Mouse (Mus musculus) gastrocnemius, adult 8-10 months (tissue): ENCODE measurements around the gene Gpc6. TPM values are rescaled to one million over a fixed set of nuclear protein-coding genes. Genes with fewer than 3 reads are reported as not detected.

ENCODE experiments used
- DNase-seq, 2 experiments: peaks; one replicate each; pipeline ENCODE4 v3.0.0; 2022; ENCODE audit warnings: low spot score in 2 of 2
- total RNA-seq, 4 experiments: library from RNA; stranded (reverse); gene quantifications; 2 replicates each; pipeline ENCODE4 v1.2.4; 2022

Gene Gpc6
- total RNA-seq, 4 experiments from 2014 or later, result 1.1 to 3.0 (median 1.2) TPM

DNA sequence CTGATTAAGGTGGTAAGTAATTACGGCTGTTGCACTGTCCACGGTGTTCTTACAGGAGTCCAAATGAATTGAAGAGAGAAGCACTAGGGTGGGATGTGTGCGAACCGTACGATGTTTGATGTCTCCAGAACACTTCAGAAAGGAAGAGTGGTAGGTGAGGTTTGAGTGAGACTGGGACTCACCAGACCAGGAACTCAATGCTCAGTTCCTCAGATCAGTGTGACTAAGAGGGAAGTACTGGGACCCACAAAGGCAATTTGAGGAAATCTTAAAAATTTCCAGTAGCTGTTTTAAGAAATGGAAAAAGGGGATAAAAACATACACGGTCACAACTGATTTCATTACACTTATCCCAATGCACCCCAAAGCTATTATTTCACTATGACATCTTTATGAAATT lies 764.7 kb downstream of the Gpc6 start:
- no peak for DNase-seq

DNA sequence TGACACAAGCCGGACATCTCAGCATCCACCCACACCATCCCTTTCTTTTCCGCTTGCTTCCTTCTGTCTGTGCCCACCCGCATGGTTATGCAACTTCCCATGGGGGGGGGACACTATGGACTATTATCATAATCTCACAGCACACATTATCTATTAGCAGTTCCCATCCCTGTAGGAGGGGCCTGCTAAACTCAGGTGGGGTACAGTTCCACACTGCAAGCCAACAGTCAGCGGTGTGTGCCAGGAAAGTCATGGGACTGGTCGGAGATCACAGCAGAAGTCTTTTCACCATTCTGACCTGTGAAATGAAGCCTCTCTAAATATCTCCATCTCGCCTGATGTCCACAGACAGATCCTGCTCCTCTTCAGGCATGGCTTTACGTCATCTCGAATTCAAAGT lies 770.5 kb downstream of the Gpc6 start:
- DNase-seq, result no peak

DNA sequence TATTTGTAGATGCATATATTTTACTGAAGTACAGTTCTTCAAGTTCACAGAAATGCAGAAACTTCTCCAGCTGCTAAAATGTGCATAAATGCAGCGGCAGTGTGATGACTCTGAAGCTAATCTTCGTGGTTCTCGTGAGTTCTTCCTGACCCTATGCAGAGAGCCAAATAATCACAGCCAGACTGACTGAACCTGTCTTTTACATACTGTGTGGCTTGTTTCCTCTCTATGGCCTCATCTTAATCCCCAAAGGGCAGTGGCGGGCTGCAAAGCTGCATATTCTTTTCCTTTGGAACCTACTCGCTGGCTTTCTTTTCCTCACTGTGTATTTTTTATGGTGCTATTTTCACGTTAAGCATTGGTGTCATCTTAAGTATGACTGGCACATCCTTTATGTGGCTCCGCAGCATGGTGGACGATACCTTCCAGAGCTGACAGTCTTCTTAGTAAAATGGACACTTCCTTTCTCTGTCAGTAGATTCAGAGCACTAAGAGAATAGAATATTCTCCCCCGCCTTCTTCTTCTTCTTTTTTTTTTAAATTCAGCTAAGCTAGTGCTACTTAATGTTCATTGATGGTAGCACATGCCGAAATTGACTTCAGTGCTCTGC lies 775.7 kb downstream of the Gpc6 start:
- DNase-seq, result no peak

DNA sequence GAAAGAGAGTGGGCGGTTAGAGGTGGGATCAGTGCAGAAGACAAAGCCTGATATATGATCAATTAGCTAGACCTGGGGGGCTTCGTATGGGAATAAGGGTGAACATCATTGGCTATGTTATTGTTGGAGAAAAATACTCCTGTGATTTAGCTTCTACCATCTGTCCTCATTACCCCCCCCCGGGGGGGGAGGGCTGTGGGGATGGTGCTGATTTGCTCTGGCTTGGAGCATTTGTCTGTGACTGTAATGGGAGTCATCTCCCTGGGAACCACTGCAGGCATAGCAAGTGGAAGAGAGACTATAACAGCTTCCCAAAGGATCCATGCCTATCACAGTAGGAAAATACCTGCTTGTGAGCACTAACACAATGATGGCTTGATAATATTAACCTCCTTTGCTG lies 783.7 kb downstream of the Gpc6 start:
- no peak for DNase-seq

DNA sequence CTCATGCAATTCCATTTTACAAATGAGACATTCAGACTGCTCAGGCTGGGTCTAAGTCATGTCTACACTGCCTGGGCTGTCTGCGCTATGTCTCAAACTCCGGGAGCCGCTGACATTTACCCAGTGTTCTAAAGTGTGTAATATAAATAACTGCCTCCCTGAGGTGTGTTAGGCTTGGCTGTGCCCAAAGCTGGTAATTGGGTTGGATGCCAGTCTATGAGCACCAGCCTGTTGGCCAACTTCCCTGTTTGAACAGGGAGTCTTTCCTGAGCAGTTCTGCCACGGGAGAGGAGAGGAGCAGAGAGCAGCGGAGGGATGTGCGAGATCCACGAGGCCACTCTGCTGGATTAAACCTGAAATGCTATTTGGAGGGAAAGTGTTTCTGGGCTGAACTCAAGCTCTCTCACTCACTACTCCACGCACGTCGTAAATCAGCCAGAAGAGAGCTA lies 785.4 kb downstream of the Gpc6 start:
- DNase-seq, result no peak

DNA sequence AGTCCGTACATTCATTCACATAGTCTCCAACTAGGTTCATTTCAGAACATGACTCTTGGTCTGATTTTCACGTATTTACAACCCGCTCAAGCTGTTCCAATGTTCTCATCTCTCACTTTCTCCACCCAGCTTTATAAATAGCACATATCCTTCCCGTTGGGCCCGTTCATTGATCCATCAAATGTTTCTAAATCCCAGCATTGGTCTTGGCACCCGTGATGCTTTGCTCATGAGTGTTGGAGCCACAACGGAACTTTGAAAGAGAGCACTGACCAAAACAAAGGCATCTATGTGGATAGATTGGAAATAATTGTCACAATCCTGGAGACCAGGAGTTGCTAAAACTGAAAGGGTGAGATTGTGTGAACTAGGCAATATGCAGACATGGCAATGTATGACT lies 787.2 kb downstream of the Gpc6 start:
- no peak for DNase-seq

DNA sequence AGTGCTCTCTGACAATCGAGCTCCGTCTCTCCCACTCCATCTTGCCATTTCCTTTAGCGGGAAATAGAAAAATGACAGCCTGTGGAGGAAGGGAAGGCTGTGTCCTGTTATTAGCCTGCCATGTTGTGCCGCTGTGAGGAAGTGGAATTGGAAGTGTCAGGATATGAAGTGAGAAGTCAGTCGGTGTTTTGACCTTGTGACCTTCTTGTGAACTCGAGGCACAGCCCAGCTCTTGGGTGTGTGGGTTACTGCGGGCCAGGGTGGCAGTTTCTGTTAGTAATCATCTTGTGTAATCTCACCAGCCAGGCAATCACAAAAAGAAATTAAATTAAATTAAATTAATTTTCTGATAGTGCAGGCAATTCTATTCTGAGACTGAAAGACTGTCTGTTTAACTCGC lies 789.0 kb downstream of the Gpc6 start:
- DNase-seq, result no peak

DNA sequence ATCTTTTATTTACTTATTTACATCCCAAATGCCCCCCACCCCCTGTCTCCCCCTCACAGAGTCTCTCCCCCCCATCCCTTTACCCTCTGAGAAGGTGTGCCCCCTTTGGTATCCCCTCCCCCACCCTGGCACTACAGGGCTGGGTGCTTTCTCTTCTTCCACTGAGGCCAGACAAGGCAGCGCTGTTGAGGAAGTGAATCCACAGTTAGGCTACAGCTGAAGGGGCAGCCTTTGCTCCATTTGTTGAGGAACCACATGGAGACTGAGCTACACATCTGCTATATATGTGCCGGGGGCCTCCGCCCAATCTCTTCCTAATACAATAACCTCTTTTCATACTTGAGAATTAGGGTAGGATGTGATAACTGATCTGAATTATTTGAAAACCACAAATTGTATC lies 791.2 kb downstream of the Gpc6 start:
- DNase-seq, result no peak

DNA sequence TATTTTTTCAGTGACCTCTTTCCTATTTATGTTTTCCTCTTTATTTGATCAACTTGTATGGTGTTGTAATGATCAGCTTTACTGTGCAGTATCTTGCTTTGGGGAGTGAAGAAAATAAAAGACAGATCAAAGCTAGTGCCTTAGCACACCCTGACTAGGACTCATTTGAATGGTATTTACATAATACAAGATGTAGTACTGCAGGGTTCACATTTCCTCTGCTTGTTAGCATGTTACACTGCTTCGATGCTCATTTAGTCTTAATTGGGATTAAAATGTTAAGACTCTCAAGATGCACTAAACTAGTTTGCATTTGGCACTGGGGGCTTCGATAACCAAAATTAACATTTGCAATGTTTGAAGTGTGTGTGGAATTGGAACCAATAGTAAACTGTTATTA lies 803.6 kb downstream of the Gpc6 start:
- DNase-seq, result no peak

DNA sequence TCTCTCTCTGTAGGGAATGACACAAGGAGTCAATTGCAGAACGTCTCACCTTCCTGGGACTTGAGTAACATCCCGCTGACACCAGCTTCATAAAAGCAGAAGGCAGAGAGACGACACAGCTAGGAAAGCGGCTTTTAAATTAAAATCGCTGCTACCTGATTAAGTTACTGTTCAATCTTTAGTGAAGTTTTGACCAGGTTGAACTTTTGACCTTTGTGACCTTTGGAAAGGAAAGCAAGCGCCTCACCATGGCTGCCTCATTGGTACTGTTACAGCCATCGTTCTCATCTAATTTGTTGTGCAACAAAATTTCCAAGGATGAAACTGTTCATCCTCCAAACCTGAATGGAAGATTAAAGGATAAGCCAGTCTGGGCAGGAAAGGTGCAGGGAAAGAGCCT lies 830.1 kb downstream of the Gpc6 start:
- DNase-seq, result no peak

DNA sequence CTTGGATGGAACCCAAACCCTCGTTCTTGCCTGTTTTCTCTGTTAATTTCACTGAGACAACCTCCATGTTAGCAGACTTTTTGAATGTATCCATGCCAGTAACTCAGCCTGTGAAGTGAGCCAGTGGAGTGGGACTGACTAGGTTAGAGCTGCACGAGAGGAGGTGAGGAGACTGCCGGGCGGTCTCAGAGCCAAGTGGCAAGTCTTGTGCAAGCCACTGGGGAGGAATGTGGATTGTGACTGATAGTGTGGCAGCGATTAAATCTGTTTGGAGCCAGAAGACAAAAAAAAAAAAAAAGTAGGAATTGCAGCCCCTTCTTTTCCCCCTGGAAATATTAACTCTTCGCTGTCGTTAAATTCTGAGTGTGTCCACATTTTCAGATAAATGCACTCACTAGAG lies 831.4 kb downstream of the Gpc6 start:
- DNase-seq, result no peak

DNA sequence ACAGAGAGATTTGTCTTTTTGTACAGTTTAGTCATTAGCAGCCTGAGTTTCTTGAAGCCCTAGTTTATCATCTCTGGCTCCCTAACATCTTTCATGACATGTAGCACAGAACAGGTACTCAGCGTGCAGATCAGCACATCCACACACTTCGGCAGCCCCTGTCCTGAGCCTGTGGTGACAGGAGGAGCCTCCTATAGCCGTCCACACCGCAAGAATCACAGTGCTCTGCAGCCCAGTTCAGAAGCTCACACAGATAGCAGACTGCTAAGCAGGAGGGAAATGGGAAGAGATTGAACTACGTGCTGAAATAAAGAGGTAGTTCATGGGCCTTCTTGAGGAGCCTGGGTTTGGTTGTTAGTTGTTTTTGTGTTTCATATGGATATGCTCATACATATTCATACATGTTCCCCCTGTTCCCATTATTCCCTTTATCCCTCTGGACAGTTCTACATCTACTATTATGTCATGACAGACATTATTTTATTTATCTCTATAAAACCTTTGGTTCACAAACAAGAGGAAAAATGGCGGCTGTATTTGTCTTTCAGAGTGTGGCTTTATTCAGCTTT lies 832.8 kb downstream of the Gpc6 start:
- DNase-seq, result no peak

DNA sequence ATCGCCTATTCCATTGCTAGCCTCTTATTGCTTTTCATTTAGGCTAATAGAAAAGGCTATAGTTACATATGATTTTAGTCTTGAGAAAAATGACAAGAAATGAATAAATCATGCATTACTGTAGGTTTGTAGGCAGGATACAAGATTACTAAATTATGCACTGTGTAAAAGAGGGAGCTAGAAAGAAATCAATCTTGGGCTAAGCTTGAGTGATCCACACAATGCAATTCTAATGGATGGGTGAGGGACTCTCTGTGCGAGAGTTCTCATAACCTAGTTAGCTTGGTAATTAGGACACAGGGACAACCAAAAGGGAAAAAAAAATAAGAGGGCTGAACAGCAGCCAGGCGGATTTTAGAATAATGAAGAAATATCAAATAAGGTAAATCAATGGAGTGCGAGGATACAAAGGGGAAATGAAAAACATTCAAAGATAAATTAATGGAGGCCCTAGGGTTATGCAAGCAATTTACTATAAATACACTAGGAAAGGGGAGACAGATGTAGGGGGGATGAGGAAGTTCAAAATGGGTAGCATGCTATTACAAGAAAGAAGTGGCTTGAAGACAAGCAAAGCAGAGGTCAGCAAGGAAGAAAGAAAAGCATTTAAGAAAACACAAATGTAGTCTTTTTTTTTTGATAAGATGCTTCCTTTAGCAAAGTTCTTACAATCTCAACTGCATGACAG lies 835.9 kb downstream of the Gpc6 start:
- DNase-seq, result no peak

DNA sequence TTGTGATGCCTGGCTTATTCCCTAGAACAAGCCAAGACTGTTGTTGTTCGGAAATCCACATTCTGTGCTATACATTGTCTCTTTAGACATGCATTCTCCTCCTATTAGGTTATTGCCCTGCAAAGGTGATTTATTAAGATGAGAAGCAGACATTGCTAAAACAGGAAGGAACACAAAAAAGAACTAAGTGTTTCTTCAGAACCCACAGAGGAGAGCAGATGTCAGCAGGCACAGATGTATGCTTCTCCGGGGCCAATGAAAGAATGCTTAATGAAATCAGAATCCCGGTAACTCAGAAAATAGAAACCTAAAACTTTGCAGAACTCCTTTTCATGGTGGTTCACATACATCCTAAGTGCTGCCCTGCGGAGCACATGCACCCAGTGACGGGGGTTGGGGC lies 837.8 kb downstream of the Gpc6 start:
- no peak for DNase-seq

DNA sequence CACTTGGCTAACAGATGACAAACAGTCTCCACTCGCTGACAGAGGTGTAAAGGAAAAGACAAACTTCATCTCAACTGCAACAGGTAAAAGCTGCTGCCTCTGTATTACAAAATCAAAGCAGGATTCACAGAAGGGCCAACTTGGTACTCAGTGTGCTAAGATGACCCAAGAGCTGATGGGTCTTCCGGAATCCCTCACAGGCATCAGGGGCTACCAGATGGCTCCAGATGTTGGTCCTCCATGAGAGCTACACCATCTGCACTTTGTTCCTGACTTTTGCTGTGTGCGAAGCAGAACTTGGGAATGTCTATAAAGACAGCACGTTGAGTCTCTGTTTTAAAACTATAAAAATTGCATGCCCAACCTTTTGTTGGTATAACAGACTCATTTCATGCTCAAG lies 842.7 kb downstream of the Gpc6 start:
- DNase-seq, result no peak

DNA sequence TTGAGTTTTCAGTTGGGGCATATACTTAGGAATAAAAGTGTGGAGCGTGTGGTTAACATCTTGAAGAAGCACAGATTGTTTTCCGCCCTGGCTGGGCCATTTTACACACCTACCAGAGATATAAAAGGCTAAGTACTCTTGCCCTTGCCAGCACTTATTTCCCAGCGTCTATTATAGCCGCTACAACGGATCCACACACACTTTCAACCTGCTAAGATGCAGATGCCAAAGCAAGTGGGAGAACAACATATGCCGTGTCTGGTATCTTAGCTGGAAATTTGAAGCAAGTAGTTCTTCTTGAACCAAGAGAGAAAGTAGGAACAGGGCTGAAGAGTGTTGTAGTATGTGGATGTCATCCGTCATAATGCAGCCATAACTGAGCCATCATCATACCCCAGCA lies 843.6 kb downstream of the Gpc6 start:
- DNase-seq, result no peak

DNA sequence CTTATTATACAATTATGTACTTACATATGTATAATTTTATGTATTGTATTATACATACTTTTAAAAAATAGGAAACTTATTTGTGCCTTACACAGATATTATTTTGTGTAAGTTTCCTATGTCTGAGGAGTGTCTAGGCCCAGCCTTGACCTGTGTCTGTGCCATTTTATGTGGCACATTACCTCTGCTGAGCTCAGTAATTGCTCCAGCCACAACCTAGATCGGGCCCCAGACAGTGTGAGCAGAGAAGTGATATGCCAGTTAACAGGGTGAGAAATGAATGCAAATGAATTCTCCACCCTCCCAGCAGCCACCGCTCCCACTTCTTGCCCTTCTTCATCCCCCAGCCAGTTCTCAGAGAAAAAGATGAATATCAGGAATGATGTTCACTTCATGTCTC lies 848.3 kb downstream of the Gpc6 start:
- no peak for DNase-seq

DNA sequence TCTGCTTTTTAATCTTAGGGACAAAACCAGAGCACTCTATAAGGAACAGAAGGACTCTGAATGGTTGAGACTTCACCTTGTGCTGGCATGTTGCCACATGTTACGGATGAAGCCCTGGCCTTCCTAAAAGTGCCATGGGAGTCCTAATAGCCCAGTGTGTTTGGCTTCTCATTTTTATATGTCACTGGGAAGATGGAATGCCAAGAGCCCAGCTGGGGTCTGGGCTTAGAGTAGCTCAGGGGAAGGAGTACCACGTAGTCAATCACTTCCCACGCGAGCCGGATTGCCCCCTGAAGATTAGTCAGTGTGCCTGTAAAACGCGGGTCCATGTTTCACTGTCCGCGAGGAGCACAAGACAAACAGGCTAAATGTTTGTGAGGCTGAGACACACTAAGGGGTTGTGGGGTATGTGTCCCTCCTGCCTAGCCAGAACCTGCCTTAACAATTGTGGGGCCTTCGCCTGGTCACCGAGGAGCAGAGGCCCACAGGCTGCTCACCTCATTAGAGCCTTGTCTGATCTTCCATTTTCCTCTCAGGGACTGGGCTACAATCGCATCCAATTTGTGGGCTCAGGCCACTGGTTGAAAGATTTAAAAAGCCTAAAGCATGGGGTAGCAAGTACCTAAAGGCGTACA lies 852.9 kb downstream of the Gpc6 start:
- no peak for DNase-seq

DNA sequence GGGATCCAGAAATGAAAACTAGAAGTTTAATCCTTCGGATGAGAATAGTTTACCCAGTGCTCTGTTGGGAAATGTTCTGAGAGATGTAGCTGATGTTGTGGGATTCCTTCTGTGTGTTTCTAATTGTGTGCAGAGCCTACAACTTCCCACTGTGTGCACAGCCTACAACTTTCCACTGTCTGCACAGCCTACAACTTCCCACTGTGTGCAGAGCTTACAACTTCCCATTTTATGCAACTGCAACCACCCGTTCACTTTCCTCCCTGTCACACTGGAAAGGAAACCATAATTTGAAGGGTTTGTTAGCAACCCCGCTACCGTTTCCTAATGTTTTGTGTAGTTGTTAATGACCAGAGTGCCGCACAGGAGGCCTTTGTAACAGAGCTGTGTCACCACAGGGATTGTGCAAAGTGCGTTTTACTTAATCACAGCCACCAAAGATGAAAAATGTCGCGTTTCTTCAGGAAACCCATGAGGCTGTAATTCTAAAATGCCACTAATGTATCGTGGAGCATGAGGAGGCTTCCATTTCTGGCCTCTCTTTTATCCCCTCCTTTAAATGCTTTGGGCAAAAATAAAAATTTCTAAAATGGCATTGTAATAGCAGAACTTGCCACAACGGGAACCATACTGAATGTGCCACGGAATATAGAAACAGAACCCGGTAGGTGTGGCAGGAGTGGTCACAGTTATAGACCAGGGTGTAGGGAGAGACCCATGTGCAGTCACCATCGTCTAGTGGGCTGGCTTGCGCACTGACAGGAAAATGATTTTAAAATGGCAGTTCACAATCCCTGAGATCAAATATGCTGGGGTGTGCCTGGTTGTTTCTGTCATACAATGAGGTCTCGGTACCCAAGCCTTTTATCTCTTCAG lies 853.7 kb downstream of the Gpc6 start:
- DNase-seq, result no peak

DNA sequence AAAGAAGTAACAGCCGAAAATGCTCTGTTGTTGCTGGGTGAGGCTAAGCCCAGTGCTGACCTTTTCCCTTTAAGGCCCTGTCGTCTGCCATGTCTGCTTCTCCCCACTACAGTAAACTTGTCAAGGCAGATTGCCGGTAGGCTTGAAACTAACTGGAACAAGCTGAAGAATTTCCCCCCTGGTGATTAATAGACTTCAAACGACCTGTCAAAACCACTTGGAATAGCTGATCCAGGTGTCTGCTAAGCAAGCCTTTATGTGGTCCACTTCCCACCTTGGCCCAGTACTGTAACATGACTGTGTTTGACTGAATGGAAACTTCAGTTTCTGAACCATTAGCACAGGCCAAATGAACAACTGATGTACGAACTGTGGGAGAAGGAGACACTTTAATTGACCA lies 856.6 kb downstream of the Gpc6 start:
- DNase-seq, result no peak

DNA sequence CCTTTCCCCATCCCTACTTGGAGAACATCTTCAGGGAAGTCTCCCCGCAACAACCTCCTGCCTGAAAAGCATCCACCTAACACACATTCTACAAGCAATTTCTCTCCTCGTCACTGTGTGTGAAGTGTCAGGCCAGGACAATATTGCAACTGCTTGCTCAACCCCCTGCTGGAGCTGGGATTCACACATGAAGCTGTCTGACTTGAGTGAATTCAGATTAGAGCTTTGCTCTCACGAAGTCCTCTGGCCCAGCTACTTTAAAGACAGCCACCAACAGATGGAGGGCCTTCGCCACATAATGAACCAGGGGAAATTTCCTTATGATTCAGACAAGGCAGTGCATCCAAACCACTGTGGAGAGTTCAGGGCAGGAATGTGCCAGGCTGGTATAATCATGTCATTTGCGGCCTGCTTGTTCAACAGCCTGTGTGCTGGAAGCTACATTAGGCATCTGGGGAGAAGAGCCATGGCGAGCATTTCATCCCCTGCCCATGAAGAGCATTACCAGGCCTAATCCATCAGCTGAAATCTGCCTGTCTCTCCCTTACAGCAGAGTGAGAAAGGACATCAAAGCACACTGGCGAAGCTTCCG lies 858.7 kb downstream of the Gpc6 start:
- no peak for DNase-seq
